Mouse (Mus musculus) left cerebral cortex, adult 11 months (tissue): ENCODE measurements around the gene Jmjd4.

Experiments
- DNase-seq: peaks from one replicate; pipeline ENCODE4 v3.0.0; 2022; ENCODE audit warnings: low spot score

Jmjd4 gene

DNA sequence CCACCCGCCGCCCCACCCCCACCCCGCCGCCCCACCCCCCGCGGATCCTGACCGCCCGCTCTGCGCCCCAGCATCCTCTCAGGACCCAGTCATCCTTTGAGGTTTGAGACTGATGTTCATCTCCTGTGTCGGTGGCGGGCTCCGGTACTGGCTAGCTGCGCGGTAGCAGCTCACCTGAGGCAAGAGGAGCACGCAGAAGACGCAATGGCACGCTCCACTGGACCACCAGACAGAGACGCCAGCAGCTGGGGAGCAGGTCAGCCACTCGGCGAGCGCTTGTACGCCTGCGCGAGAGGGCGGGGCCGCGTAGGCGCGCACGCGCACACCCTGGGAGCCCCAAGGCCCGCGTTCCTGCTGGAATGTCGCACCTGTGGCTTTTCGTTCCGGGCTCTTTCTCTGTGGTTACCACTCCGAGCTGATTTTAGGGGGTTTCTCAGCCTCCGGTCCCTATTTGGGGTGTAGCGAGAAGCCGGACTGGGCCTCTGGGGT lies at the start of gene Jmjd4:
Gene Jmjd4 (plus strand): TSS at position 305 of the 489 bp plus-strand sequence.
- DNase-seq = peak; percentile 86

DNA sequence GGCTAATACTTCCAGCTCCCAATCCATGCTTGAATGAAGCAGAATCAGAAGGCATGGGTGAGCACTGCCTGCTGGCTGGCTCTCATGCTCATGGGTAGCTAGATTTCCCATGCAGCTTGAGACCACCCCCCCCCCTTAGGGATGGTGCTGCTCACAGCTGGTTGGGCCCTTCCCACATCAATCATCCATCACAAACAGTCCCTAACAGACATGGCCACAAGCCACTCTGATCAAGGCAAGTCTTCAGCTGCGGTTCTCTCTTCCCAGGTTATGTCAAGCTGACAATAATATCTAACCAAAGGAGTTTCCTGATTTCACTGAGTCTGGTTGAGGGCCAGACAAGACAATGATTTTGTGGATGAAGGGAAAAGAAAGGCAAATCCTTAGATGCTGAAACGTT lies 49.0 kb upstream of the Jmjd4 start:
- DNase-seq = no peak

DNA sequence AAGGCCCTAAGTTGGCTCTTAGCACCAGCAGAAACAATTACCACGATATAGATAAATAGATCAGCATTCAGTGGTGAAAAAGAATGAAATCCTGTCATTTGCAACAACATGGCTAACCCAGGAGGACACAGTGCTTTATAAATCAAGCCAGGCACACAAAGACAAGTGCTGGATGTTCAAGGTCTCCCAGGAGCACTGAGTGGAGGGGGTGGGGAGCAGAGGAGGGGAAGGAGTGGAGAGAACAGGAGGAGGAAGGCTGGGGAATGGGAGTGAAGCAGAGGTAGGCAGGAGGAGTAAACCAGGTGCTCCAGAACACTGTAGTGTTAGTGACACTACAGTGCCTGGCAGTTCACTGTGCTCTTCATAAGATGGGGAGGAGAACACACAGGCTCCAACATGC lies 44.1 kb upstream of the Jmjd4 start:
- no peak for DNase-seq

GRCm38 (mm10) chr11:59410851-59411250 lies 39.0 kb upstream of the Jmjd4 start:
- DNase-seq = no peak

DNA sequence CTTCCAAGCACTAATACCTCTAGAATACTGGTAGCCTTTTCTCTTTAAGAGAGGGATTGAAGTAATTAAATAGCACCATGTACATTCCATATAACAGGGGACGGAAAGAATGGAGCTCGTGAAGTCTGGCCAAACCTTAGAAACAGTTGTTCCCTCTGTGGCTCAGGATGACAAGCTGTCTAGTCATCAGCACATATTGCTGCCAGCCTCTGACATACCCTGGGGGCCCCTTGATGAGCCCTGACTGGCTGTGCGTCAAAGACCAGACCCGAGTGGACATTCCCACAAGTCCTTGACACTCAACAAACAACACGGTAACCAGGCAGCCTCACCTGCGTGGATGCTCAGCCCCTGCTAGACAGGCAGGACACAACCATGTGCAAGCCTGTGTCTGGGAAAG lies 37.8 kb upstream of the Jmjd4 start:
- no peak for DNase-seq

- peak; percentile 22 for DNase-seq
These were observed 36.6 kb upstream of the Jmjd4 start for GRCm38 (mm10) chr11:59412999-59413863.

GRCm38 (mm10) chr11:59418708-59419107 lies 31.1 kb upstream of the Jmjd4 start:
- DNase-seq = no peak

DNA sequence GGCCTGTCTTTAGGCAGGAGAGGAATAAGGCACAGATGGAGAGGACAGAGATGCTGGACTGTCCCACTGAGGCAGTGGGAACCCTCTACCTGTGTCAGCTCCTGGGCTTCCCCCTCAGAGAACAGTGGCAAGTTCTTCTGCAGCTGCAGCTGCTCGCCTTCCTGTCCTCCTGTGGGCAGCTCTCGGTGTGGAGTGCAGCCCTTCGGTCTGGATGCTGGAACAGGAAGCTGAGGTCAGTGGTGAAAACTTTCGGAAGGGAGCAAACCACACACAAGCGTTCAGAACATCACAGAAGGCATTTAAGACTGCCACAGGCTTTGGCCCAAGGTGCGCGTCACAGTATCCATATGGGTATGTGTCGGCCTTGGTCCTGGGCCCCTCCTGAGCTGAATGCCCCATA lies 28.4 kb upstream of the Jmjd4 start:
- no peak for DNase-seq

- no peak for DNase-seq
These were observed 27.9 kb upstream of the Jmjd4 start for GRCm38 (mm10) chr11:59421967-59422366.

DNA sequence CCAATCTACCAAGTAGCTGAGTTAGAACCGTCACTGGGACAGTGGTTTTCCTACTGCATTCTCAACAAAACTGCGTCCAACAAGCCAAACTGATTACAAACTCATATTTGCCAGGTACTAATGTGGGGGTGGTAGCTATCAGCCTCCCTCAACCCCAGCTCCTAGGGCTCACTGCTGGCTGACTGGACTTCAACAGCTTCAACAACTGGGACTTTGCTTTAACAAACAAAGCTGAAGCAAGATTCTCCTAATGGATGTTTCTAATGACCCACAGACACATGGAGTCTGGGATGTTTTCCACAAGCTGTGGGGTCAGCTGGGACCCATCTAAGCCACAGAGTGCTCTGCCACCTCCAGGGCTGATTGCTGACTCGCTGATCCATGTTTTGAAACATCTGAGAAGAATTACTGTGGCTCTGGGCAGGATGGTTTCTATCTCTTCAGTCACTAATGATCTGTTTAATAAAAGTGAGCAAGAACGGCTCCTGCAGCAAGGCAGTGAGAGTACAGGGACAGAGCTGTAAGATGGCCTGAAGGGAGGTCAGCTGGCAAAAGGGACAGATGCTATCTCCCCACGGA lies 26.7 kb upstream of the Jmjd4 start:
- no peak for DNase-seq

GRCm38 (mm10) chr11:59425671-59426101 lies 24.2 kb upstream of the Jmjd4 start:
- peak; percentile 23 for DNase-seq

- DNase-seq = no peak
These were observed 21.7 kb upstream of the Jmjd4 start for GRCm38 (mm10) chr11:59428057-59428660.

GRCm38 (mm10) chr11:59429959-59430358 lies 19.9 kb upstream of the Jmjd4 start:
- no peak for DNase-seq

DNA sequence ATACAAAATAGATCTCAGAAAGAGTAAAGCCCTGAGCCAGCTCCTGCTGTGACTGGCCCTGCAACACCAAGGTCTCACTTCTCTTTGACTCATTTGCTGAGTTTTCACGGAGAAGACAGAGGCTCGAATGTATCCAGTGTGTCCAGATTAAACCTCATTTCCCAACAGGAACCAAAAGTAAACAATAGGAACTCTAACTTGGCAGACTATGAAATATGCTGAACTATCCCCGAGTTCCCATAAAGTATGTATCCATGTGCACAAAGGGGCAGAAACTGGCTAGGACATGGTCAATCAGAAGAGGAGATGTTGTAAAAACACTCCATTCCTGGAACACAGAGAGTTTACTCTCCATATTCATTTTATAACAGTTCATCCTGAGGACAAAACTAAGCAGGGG lies 17.6 kb upstream of the Jmjd4 start:
- DNase-seq = no peak

DNA sequence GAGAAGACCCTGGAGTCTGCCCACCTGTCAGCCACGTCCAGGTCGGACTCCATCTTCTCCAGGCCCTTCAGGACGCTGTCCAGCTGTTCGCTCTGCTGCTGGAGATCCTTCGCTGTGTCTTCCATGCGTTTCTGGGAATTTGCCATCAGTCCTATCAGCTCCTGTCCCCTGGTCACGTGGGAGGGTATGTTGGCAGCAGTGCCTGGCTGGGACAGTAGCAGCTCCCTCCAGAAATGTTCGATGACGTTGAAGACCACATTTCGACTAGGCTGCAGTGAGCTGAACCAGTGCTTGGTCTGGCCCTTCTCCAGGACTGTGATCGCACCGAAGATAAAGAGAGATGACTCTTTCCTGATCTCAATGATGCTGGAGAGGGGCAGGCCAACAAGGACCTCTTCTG lies 11.9 kb upstream of the Jmjd4 start:
- no peak for DNase-seq

- no peak for DNase-seq
These were observed 6.7 kb upstream of the Jmjd4 start for GRCm38 (mm10) chr11:59443102-59443501.

- no peak for DNase-seq
These were observed 456 bp downstream of the Jmjd4 start for GRCm38 (mm10) chr11:59450230-59450771.

GRCm38 (mm10) chr11:59451086-59451485 lies 1.2 kb downstream of the Jmjd4 start, which contains the start of gene Snap47:
Gene Snap47 (minus strand): TSS chr11:59451186.
- DNase-seq = no peak

GRCm38 (mm10) chr11:59456346-59456745 lies 6.5 kb downstream of the Jmjd4 start:
- no peak for DNase-seq

GRCm38 (mm10) chr11:59456891-59457290 lies 7.0 kb downstream of the Jmjd4 start:
- DNase-seq = no peak

GRCm38 (mm10) chr11:59458973-59459372 lies 9.1 kb downstream of the Jmjd4 start:
- no peak for DNase-seq

DNA sequence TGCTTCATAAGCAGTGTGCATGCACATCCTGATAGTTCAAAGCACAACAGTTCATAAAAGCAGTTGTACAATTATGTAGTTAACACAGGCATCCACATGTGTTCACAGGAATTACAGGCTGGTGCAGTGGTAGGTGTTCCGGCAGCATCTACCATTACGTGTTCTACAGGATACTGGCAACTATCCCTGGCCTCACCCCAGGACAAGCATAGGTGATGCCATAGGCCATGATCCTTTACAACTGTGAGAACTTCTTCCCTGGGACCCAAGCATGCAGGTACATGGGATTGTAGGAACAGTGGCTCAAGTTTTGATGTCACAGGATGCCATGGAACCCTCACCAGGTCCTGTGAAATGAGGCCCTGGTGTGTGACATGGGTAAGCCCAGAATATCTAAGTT lies 10.6 kb downstream of the Jmjd4 start:
- DNase-seq = no peak
